ENCODE assay signal across 12 mouse cellular contexts in the genomic region with DNA sequence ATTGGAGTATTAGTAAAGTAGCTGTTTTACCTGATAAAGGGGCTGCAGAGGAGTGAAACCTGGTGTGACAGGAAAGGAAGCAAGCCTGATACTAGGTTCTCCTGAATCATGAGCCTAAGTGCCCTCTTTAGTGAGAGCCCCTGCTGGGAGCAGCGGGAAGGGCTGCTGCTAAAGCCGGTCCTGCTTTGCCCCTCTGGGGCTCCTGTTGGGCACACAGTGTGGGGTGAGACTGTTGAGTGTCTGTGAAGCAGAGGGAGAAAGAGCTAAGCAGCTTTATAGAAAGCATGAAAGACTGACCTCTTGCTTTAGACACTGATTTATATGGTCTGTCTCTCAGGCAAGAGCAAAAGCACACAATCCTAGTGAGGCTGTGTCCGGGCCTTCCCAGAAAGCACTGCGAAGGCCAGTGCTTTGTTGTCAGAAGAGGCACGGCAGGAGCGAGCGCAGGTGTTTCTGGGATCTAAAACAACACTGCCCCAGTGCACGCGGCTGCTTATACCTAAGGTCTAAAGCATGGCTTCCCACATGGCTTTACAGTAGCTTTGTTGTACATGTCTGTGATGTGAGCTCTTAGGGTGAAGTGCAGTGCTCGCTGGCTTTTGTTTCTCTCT. TPM values are rescaled to one million over a fixed set of nuclear protein-coding genes. Genes with fewer than 3 reads are reported as not detected.
DNase-seq lines count a peak whose midpoint lies in the region; ATAC-seq lines count a peak whose summit lies in the region.
"Had no signal": no experiment of that assay in that cellular context is flagged by ENCODE, and none has a peak within 500 bp of the region (broad histone marks: within the 10 kb centered on the region; RNA-seq: fewer than 3 reads in every experiment).

No protein-coding gene starts in this region.

- no peak overlapping the region for H3K9ac ChIP-seq in midbrain, embryonic 15.5 days

- H3K9me3 ChIP-seq in hindbrain, embryonic 10.5 days = no peaks in the 10 kb centered on the region
- H3K9me3 ChIP-seq in midbrain, embryonic 15.5 days = no peaks in the 10 kb centered on the region

- H3K27me3 ChIP-seq in hindbrain, embryonic 10.5 days (ENCODE audit: insufficient read depth, poor library complexity, severe bottlenecking) = no peaks in the 10 kb centered on the region
- H3K27me3 ChIP-seq in midbrain, embryonic 15.5 days (replicated peaks) = no peaks in the 10 kb centered on the region
- H3K27me3 ChIP-seq: Patski had no signal

- DNase-seq in ES-CJ7 (ENCODE audit: low read depth, low spot score) = peak; percentile 59
- peak; percentile 78 for DNase-seq in R1 (ENCODE audit: low read depth, low spot score)
- no peak for DNase-seq in hindbrain, embryonic 10.5 days (ENCODE audit: low spot score)
- no peak for DNase-seq in lung, postnatal 14 days
- DNase-seq in left cerebral cortex, postnatal 36 days (ENCODE audit: low spot score in 2 of 2) = no peak
- no peak for DNase-seq in cerebellum, adult 9-10 months
- DNase-seq: gastrocnemius, postnatal 14 days; liver had no signal

- peaks cover 21% of the 10 kb centered on the region for H3K4me1 ChIP-seq in hindbrain, embryonic 10.5 days (replicated peaks)
- H3K4me1 ChIP-seq in midbrain, embryonic 15.5 days = peaks cover 24% of the 10 kb centered on the region

- peak; percentile 53 for ATAC-seq in midbrain, embryonic 15.5 days (replicated peaks)
- ATAC-seq: Patski had no signal

- intact Hi-C loops in left cerebral cortex, postnatal 36 days (cut with DNase I) = loop anchor here (10.0 kb wide), 1 partner anchor 860 kb away; a partner anchor contains a TSS

- WGBS in hindbrain, embryonic 10.5 days = 24% methylated on average over 10 of the region's 10 CpGs
- 13% methylated on average over 10 of the region's 10 CpGs for WGBS in midbrain, embryonic 15.5 days

- H3K4me3 ChIP-seq in hindbrain, embryonic 10.5 days = no peak overlapping the region
- H3K4me3 ChIP-seq in midbrain, embryonic 15.5 days = no peak overlapping the region

- H3K36me3 ChIP-seq in hindbrain, embryonic 10.5 days = peaks cover 12% of the 10 kb centered on the region
- no peaks in the 10 kb centered on the region for H3K36me3 ChIP-seq in midbrain, embryonic 15.5 days (replicated peaks)

- H3K27ac ChIP-seq in hindbrain, embryonic 10.5 days = peak overlapping the region; percentile 60
- peak overlapping the region; percentile 49 for H3K27ac ChIP-seq in midbrain, embryonic 15.5 days
- H3K27ac ChIP-seq: kidney, postnatal 0 days; macrophage had no signal

- 0 out of 2 replicates have a peak overlapping the region, but pooled peaks have one; percentile 13 for H3K4me2 ChIP-seq in midbrain, embryonic 15.5 days

RNA-seq across cellular contexts. Expression of a gene that starts 21.1 kb away (rescaled TPM):
- polyA plus RNA-seq in hindbrain, embryonic 10.5 days (2016; fragmentation: Nextera tagmentation; extraction: Ambion mirVana) = 35.5 and 43.1 TPM in 2 replicates
- 38.2 and 42.1 TPM in 2 replicates for polyA plus RNA-seq in midbrain, embryonic 15.5 days (2015; fragmentation: Nextera tagmentation; extraction: Ambion mirVana)
- total RNA-seq in left cerebral cortex, postnatal 36 days (2021) = 100 to 1,000 TPM in 1 of 2 experiments, 10 to 100 TPM in 1; 99.6 to 119 TPM

Comparison
In these comparisons a context has a peak if more than half of its experiments do, and no peak if none do; other contexts are left out.
1. DNase-seq: peak in ES-CJ7 (single experiment) and R1 (single experiment); none in hindbrain, embryonic 10.5 days (single experiment), lung, postnatal 14 days (single experiment), left cerebral cortex, postnatal 36 days (0 of 2) and cerebellum, adult 9-10 months (single experiment).